Mouse (Mus musculus) liver, adult 2 months (tissue): ENCODE data around the gene Zfp622.

Experiments
- CTCF ChIP-seq: fragments of 200-500 bp; IDR thresholded peaks from 2 replicates; pipeline ENCODE4 v1.5.1; 2011; ENCODE audit warnings: low read depth, low read length, control low read depth
- POLR2A ChIP-seq: fragments of 200-500 bp; IDR thresholded peaks from 2 replicates; pipeline ENCODE4 v1.6.1; 2011; ENCODE audit warnings: low read length, control low read depth; ENCODE audit not compliant: insufficient read depth; ENCODE audit errors: extremely low read depth

DNA sequence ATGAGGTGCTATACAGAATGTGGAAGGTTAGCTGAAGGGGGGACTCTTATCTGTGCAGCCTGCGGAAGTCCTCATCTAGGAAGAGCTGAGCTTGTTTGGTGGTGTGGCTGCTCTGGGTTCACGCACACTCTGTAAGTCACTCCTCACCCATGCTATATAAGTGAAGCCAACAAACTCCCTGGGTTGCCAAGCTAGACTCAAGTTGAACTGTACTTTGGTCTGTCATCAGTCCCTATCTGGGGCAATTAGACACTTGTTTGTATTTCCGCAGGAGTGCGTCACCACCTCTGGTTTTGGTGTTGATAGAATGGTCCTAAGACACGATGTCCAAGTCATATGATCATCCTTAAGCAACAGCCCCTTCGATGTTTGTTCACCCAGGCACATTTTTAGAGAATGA is 8.4 kb upstream of the Zfp622 start:
- TF ChIP-seq POLR2A (no peak), CTCF (no peak)
